Mouse (Mus musculus) CH12.LX (cell line): ENCODE results near the gene Stap2.

Source experiments
- CTCF ChIP-seq, 2 experiments: IDR thresholded peaks in 1 of 2; conservative IDR thresholded peaks in 1 of 2; 2 replicates each; pipeline ENCODE4 v1.5.1; 2011 to 2012; ENCODE audit warnings: low read depth in 2 of 2, low read length in 2 of 2, improper control_type of control experiment in 1 of 2, inconsistent platforms in 1 of 2, mild to moderate bottlenecking in 1 of 2, moderate library complexity in 1 of 2
- EP300 ChIP-seq: IDR thresholded peaks from 2 replicates; pipeline ENCODE4 v1.6.1; 2011; ENCODE audit warnings: low read length, improper control_type of control experiment
- ETS1 ChIP-seq: conservative IDR thresholded peaks from 2 replicates; pipeline ENCODE4 v1.6.1; 2012; ENCODE audit warnings: low read depth, mild to moderate bottlenecking, inconsistent platforms, low read length, improper control_type of control experiment, moderate library complexity
- GABPA ChIP-seq: IDR thresholded peaks from 2 replicates; pipeline ENCODE4 v1.6.1; 2012; ENCODE audit warnings: low read depth, low read length, improper control_type of control experiment, inconsistent platforms; ENCODE audit not compliant: insufficient replicate concordance
- MAFK ChIP-seq: IDR thresholded peaks from 2 replicates; pipeline ENCODE4 v1.6.1; 2011; ENCODE audit warnings: low read length, improper control_type of control experiment; ENCODE audit not compliant: insufficient replicate concordance
- MAX ChIP-seq: IDR thresholded peaks from 2 replicates; pipeline ENCODE4 v1.6.1; 2011; ENCODE audit warnings: low read length, improper control_type of control experiment
- MEF2A ChIP-seq: IDR thresholded peaks from 2 replicates; pipeline ENCODE4 v1.6.1; 2014; ENCODE audit warnings: low read depth, mild to moderate bottlenecking, inconsistent platforms, low read length, improper control_type of control experiment, borderline replicate concordance
- POLR2A ChIP-seq: IDR thresholded peaks from 2 replicates; pipeline ENCODE4 v1.6.1; 2011; ENCODE audit warnings: low read depth, mild to moderate bottlenecking, improper control_type of control experiment, low read length
- TBP ChIP-seq: conservative IDR thresholded peaks from 2 replicates; pipeline ENCODE4 v1.6.1; 2011; ENCODE audit warnings: low read depth, low read length, improper control_type of control experiment
- ZC3H11A ChIP-seq: IDR thresholded peaks from 2 replicates; pipeline ENCODE4 v1.6.1; 2012; ENCODE audit warnings: low read depth, mild to moderate bottlenecking, inconsistent platforms, low read length, improper control_type of control experiment
- ZKSCAN1 ChIP-seq: IDR thresholded peaks from 2 replicates; pipeline ENCODE4 v1.6.1; 2012; ENCODE audit warnings: low read depth, inconsistent platforms, low read length, improper control_type of control experiment, borderline replicate concordance
- ZNF384 ChIP-seq: IDR thresholded peaks from 2 replicates; pipeline ENCODE4 v1.6.1; 2012; ENCODE audit warnings: low read depth, low read length, improper control_type of control experiment, inconsistent platforms

GRCm38 (mm10) chr17:56005415-56006061 is at the start of gene Stap2, which contains the start of gene Mpnd:
- TF ChIP-seq MAX (no peak), MAFK (no peak), CTCF (conservative IDR thresholded peaks at IDR 0.05 in 1 of 2, IDR thresholded peaks at IDR 0.05 in 1 of 2; ENCODE audit: low read depth in 2 of 2, low read length in 2 of 2) (no peak), GABPA (no peak), TBP (no peak), POLR2A (no peak), EP300 (no peak), ZNF384 (no peak), ZKSCAN1 (no peak), MEF2A (no peak), ZC3H11A (no peak), ETS1 (no peak)
